Mouse (Mus musculus) layer of hippocampus, postnatal 14 days (tissue): Measurements from ENCODE around the gene Smad3. TPM values are rescaled to one million over a fixed set of nuclear protein-coding genes. Genes with fewer than 3 reads are reported as not detected.
A peak's percentile ranks its signal among the peaks of the same experiment; 100 is the strongest.

Experiments used
- DNase-seq, 2 experiments: peaks; one replicate each; pipeline ENCODE4 v3.0.0; 2021 to 2022; ENCODE audit warnings: low spot score in 2 of 2, mixed read lengths in 1 of 2
- total RNA-seq, 2 experiments: library from RNA; stranded (reverse); gene quantifications; 2 replicates each; pipeline ENCODE4 v1.2.3; 2021

Smad3 gene
- total RNA-seq, 2 experiments from 2014 or later = 18.9 to 24.3 TPM

DNA sequence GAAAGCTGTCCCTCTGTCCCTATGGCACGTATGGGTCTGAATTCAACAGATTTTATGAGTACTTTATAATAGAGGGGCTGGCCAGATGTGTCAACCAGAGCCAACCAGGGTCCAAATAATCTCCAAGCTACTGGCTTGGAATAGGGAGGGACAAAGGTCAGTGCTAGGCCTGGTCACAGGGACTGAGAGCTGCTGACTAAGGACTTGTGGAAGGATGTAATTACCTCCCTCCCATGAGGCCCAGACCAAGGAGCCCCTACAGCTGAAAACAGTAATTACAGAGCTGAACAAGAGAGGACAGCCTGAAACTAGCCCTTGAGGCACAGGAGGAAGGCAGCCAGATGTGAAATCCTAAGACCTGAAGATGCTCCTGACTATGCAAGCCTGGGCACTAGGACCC is 89.2 kb downstream of the Smad3 start:
- DNase-seq = no peak

DNA sequence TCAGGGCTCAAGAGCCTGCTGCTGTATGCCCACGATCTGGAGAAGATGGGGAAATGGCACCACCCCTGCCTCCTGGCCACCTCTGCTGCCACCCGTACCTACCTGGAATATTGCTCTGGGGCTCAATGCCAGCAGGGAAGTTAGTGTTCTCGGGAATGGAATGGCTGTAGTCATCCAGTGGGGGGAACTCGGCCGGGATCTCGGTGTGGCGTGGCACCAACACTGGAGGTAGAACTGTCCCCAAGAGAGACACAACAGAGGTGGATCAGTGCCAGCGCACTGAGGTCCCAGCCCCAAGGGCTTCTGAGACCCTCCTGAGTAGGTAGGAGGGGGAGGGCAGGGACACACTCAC is 90.4 kb downstream of the Smad3 start:
- no peak for DNase-seq

DNA sequence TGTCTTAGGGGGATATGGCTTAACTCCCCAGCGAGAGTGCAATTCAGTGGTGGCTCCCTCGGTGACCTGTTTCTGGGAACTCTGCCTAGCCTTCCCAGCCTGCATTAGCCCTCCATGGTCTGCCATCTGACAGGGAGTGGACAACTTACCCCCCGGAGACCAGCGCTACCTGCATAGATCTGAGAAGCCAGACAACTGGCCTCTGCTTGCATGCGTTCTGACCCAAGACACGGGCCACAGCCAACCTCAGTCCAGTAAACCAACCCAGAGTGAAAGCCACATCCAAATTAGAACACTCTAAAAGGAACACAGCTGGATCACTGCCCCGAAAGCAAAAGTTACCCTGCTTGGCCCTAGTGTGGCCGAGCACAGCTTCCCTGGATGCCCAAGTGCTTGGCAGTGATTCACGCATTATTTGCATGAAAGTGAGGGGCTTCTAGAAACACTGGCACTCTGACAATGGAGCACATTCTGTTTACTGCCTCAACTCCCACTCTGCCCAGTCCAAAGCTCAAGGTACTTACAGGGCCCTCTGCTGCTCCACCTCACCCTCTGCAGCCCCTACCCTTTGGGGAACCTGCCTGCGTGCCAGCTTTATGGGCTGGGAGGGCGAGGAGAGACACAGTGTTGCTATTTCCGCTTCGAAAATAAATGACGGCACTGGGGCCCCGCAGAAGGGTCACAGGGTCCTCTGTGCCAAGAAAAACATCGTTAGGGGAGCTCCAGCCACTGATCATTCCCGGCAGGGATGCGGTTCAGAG is 91.0 kb downstream of the Smad3 start:
- peak in 1 of 2 experiments; percentile 52 for DNase-seq

DNA sequence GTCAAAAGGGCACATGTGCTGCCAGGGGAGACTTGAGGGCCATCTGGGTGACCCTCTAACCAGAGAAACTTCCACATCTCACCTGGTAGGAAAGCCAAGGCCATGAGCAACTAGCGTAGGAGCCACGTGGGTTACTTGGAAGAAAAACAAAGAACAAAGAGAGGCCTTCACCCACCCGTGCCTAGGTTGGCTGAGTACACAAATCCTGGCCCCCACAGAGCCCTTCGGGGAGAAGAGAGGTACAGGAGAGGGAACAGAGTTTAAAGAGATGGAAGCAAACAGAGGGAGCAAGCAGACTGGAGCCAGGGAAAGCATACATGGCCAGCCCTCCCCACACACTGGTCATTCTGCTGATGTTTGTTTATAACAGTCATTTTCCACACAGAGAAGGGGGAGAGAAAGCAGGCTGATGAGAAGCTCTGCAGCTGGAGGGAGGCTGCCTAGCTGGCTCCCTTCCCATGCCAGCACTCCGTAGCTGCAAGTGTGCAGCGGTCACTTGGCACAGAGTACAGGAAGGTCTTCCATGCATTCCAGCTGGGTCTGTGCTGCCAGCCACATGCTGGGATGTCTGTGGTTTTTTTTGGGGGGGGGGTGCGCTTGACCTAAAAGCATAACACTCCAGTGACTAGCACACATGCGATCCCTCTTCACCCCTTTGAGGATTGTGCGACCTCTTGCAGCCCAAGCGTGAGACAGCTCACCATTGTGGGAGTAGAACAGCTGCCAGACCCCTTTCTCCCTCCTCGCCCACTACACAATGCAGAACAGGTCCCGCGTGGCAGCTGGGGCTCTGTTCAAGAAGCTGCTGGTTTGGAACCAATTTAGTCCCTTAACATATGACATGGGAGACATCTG is 92.8 kb downstream of the Smad3 start:
- no peak for DNase-seq

DNA sequence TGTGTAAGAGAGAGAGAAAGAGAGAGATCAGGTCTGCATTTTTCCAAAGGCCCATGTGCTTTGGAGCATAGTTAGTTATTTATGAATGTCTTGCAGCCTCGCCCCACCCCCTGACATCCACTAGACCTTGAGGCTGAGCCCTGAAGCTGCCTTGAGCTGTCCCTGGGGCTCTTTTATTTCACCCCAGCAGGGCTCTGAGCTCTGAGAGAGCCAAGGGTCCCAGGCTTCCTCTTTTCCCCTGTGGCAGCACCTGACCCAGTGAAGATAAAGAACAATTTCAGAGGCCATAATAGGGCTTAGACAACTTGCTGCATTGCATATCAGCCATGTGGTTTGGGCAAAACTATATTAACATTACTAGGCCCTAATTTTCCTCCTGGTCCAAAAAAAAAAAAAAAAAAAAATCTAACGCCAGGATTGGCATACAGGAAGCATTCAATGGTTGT is 93.5 kb downstream of the Smad3 start:
- DNase-seq = no peak

DNA sequence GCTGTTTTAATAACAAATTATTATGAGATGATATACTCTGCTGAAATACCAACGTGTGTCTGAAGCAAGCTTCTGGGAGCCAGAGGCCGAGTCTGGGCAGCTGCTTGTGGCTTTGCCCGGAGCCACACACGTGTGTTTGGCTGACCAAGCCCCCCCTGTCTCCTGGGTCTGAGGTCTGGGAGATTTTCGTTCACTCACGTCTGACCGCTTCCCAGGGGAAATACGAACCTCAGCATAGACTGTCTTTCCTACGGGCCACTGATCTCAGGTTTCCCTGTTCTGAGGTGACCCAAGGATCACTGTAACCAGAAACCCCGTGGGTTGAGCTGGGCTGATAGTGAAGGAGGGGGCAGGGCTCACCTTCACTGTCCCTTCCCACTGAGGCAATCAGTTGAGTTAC is 94.6 kb downstream of the Smad3 start:
- DNase-seq = no peak

DNA sequence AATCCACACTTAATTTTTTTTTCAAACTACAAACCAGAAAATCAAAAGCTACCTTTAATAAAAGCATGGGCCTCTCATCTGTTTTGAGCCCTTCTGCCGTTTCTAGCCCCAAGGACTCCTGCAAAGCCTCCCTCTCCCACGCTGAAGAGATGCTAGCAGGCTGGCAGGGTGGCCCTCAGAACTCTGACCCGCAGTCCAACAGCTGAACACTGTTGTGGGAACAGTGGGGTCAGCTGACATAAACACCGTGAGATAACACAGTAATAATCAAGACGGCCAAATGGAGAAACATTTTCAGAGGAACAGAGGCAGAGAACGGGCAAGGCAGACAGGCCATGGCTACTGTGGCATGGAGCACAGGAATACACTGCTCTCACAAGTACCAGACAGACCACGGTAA is 95.0 kb downstream of the Smad3 start:
- no peak for DNase-seq

DNA sequence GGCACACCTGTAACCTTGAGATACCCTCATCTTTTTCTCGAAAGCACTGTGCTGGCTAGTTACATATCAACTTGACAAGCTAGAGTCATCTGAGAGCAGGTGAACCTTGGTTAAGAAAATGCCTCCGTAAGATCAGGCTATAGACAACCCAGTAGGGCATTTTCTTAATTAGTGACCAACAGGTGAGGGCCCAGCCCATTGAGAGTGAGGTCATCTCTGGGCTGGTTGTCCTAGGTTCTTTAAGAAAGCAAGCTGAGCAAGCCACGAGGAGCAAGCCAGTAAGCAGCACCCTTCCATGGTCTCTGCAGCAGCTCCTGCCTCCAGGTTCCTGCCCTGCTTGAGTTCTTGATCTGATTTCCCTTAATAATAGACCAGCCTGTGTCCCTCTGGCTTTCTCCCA is 97.1 kb downstream of the Smad3 start:
- no peak for DNase-seq

DNA sequence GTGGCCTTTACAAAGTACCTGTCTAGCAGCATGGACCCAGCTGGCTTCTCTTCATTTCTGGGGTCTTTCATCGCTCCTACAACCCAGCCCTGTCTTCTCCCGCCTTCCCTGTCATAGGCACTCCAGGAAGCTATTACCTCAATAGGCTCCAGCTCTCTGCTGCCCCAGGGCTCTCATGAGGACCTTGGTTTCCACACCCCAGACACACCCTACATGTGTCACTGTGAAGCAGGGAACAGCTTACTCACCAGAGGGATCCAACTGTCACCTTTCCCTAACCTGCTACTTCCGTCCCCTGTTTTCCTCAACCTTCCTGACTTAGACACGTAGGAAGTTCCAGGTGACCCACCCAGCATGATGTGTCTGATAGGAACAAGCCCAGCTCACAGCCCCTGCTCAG is 97.7 kb downstream of the Smad3 start:
- DNase-seq = no peak

DNA sequence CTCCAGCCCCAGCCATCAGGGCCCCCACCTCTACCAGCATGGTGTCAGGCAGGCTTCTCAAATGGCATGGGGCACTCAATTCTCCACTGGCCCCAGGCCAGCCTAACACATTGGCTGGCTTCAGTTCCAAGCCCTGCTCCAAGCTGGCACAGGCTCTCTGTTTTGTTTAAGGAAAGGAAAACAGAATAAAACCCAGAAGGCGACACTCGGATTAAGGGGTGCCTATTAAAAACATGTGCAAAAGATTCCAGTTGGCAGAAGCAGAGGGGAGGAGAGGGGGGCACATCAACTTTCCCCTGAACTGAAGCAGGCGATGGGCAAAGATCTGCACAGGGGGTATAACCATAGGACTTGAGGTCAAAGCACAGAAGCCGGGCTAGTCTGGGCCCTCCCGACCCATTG is 98.8 kb downstream of the Smad3 start:
- DNase-seq = no peak

DNA sequence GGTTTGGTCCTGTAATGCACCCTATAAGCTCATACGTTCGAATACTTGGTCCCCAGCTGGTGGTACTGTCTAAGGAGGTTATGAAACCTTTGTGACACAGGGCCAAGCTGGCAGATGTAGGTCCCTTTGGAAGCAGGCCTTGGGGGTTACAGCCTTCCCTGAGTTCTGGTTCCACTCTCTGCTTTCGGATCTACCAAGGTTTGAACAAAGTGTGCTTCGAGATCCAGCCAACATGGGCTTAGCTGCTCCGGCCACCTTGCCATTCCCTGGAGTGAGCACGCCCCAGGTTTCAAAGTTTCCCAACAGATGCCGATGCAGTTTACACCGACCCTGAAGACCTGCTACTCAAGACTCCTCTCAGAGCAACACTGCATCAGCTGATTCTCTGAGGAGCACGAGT is 99.4 kb downstream of the Smad3 start:
- DNase-seq = no peak

DNA sequence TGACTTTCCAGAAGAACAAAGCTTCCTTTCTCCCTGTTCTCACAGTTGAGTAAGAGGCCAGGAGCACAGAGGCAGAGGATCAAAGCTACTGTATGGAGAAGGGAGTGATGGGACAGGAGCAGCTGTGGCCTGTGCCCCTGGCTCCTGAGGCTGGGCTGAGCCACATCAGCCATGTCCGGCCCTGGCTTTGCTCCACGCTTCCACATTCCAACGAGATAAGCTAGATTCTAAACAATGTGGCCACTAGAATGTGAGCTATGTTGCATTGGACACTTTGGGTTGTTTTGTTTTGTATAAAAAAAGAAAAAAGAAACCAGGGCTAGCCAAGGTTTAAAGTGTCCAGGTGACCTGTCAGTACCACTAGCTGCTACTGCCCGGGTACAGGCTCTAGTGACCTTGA is 100.6 kb downstream of the Smad3 start:
- DNase-seq = no peak

DNA sequence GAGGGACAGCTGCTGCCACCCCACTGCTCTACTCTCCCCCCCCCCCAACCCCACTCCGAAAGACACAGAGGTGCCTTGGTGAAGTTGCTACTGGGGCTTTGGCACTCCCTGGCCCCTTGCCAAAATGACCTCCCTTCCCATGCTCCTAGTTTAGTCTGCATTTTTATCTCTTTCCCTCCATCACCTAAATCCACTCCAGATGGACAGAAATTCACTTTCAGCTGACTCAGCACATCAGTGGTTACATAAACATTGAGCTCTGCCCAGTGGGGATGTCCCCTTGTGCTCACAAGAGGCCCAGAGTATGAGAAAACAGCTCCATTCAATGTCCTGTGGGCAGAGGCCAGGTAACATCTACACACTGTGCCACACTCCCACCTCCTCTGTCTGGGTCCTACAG is 102.7 kb downstream of the Smad3 start:
- DNase-seq = no peak

DNA sequence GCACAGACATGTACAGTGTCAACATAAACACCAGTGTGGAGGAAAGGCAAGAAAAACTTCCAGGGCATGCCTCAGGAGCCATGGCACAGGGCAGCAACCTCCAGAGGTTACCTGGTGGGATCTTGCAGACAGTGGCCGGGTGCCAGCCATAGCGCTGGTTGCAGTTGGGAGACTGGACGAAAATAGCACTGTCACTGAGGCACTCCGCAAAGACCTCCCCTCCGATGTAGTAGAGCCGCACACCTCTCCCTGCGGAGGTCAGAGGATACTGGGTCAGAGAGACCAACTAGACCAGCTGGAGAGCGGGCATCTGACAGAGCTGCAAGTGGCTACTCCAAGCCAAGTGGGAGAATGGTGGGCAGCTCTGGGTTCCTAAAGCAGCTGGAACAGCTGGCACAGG is 103.2 kb downstream of the Smad3 start:
- DNase-seq = no peak

DNA sequence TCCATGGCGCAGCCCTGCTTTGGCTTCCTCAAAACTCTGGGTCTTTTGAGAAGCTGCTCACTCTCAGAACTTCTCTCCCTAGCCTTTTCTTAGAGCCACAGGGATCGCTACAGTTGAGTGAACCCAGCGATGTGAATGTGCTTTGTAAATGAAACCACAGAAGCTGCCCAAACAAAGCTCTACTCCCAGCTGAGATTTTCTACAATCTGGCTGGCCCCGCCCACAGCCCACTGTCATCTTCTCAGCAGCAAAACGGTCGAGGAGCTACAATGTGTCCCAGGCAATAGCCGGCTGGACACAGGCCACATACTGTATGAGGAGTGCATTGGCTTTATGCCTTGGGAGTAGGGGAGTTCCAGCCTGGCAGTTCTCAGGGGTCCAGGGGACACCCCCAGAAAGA is 104.1 kb downstream of the Smad3 start:
- no peak for DNase-seq

DNA sequence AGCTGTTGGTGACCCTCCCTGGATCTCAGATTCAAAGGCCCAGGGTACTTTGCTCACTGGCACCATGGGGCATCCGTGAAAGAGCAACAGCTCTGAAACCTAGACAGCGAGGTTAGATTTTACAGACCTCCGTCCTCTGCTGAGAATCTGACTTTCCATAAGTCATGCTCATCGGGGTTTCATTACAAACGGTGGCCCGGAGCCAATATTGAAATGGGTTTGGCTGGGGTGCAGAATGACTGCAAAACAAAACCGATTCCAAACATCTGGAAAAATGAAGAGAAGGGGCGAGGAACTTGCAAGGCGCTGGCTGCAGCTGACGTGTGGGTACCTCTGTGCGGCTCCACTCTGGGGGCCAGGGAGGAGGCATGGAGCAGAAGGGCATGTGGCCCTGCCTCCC is 106.2 kb downstream of the Smad3 start:
- DNase-seq = no peak

DNA sequence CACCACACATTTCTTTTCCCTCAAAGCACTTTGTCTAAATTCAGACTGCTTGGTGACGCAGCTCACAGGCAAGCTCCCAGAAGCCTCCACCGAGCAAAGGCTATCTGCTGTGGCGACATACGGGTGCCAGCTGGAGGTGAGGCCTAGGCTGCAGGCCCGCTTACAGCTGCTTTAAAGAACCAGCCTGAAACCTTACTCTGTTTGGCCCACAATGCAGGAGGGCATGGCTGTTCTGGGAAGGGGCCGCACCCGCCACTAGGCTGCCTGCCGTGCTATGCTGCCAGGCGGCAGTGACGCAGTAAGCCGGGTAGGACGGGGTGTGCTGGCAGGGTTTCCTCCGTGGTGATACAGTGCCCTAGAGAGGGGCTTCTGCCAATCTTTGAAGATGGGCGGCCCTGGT is 106.9 kb downstream of the Smad3 start:
- no peak for DNase-seq

DNA sequence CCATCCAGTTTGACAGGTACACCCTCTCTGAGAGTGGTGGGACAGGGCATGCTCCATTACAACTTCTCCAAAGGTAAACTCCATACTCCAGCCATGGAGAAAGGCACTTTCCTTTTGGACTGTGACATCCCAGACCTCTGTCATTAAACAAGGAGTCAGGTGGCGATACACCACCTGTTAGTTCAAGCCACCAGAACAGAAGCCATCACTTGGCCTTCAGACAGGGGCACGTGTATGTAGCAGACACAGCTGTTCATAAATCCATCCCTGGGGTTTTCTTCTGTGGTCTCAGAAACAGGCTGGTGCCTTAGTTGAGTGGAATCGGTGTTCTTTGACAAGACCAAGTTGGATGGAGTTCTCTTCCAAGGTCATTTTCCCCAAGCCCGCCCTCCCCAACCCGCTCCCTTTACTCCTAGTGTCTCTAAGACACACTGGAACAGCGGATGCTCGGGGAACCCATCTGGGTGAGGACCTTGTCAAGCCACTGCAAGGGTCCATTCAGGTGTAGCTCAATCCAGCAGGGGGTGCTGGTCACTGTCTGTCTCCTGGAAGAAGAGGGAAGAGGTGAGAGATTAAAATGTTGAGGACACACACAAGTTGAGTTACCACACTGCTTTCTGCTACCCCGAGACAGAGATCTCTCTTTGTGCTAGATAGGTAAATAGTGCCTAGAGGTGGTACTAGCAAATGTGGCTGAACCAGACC is 107.8 kb downstream of the Smad3 start:
- DNase-seq = no peak

DNA sequence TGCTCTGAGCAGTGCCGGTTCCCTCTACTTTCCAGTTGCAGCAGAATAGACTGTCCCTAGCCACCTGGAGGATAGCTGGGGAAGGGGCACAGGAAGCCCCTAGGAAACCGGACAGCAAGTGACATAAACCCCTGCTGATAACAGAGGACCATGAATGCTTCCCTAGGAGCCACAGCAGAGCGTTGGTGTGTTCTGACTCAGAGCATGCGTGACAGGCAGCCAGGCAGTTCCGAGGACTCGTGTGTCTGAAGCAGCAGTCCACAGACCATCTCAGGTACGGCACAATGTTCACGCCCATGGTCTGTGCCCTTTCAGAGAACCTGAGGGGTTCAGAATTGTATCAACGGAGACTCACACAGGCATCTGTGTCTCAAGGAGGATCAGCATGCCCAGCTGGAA is 109.3 kb downstream of the Smad3 start:
- DNase-seq = no peak

DNA sequence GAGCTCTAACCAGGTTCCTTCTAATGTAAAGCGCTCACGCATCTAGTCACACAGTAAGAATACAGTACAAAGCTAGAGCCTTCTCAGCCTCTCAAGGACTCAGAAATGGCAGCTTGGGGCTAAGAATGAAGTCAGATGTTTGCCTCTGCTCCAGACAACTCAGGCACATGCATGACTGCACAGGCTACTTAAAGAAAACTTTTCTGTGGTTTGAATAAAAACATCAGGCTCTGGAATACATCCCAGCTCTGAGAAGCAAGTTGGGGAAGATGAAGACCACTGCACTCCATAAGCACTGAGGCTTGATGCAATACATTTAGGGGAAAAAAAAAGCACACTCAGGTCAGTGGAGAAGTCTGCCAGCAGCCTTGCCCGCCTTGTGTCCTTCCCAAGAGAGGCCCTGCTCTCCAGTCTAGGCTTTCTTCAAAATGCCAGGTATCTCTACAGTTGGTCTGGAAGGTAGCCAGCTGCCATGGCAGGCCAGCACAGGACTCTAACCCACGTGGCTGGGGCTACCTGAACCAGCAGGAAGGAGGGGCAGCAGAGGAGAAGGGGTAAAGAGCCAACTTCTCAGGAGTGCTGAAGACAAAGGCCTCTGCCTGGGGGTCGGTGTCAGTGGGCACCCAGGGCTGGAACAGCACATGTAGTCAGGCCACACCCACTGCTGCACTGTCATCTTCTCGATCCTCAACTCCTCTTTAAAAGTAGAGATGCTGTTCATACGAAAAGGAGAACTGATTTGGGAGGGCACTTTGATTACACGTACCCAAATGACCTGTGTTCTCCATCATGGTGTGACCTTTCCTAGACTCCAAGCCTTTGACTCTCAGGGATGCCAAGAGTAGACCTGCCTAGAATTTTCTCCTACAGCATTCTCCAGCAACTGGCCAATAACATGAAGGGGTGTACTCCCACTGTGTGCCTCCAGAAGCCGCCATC is 109.9 kb downstream of the Smad3 start:
- no peak for DNase-seq

DNA sequence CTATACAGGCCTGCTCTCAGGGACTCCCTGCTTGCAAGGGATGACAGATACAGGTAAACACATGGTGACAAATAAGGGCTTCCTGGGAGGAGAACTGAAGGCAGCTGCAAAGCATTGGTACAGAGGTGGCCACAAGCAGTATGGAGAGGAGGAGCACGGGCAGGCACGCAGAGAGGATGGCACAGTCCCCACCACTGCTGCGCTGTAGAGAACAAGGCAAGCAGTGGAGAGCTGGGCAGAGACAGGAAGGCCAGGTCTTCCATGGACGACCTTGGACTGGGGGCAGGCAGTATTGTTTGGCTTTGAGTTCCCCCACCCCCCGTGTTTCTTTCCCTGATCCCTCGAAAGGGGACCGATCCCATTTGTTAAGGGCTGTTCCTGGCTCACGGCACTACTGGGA is 112.7 kb downstream of the Smad3 start:
- no peak for DNase-seq
